Mouse (Mus musculus): ENCODE measurements around the gene Spata16. TPM values are rescaled to one million over a fixed set of nuclear protein-coding genes. Genes with fewer than 3 reads are reported as not detected.

Spata16 gene
- not detected in 2 replicates for polyA plus RNA-seq (2015; fragmentation: Nextera tagmentation; extraction: Ambion mirVana)

DNA sequence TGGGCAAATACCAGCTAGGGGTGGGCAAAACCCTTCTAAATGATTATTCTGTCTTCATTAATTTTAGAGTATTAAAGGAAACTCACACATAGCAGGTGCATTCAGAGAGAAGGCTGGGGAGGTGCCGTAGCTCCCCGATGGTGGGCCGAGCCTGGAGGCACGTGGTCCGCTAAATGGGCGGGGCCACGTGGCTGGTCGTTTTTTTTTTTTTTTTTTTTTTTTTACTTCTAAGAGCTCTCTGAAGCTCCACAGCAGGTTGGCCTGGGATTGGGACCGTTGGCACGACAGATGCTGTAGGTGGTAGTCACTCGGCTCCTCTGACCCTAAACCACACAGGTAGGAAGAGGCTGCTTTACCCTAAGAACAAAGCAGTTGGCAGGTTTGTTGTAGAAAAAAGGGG lies at the start of gene Spata16:
Spata16 (plus strand) TSS at position 219 of the 400 bp plus-strand sequence.

Small RNA genes within 50 kb of the gene (microRNA-seq; reads per million reads assigned to microRNA genes)
- gene Gm25773 (not detected), gene Gm44464 (not detected)
